In the genomic region with DNA sequence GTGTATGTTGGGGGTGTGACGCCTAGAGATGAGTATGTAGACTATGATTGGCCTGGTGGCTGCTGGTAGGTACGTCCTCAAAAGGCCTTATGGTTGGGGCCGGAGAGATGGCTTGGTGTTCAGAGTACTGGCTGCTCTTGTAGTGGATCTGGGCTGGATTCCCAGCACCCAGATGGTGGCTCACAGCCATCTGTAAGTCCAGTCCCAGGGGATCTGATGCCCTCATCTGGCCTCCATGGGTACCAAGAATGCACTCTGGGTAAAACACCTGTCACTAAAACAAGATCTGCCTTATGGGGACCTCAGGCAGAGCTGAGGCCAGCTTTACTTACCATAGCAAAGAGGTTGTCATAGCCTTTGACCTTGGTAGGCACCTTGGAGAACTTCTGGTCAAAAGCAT, we compare ENCODE assay signal across 1 mouse cellular context.
TF ChIP-seq lines count a peak whose summit lies in the region.

No protein-coding gene starts in this region.

TF ChIP-seq in CH12.LX, 34 proteins besides CTCF, POLR2A, EP300 and RAD21:
- no peak for TF ChIP-seq TCF12 (IDR thresholded peaks at IDR 0.05; ENCODE audit: low read depth, low read length)
- no peak for TF ChIP-seq ETS1 (conservative IDR thresholded peaks at IDR 0.05; ENCODE audit: low read depth, low read length)
- TF ChIP-seq E2F4 (IDR thresholded peaks at IDR 0.05; ENCODE audit: insufficient replicate concordance, low read depth, low read length) = no peak
- TF ChIP-seq JUN (IDR thresholded peaks at IDR 0.05; ENCODE audit: insufficient read depth, low read depth, low read length) = no peak
- no peak for TF ChIP-seq ZMIZ1 (IDR thresholded peaks at IDR 0.05; ENCODE audit: low read depth, low read length)
- TF ChIP-seq SMC3 (IDR thresholded peaks at IDR 0.05; ENCODE audit: low read depth, low read length) = no peak
- TF ChIP-seq HCFC1 (IDR thresholded peaks at IDR 0.05; ENCODE audit: low read depth, low read length) = no peak
- TF ChIP-seq PAX5 (IDR thresholded peaks at IDR 0.05; ENCODE audit: low read length) = no peak
- TF ChIP-seq NELFE (IDR thresholded peaks at IDR 0.05; ENCODE audit: low read depth, low read length) = no peak
